Comparison of ENCODE assay signal across 8 mouse cellular contexts in genomic region chr7:65881290-65881688, GRCm38 (mm10). TPM values are rescaled to one million over a fixed set of nuclear protein-coding genes. Genes with fewer than 3 reads are reported as not detected.
DNase-seq lines count a peak whose midpoint lies in the region; ATAC-seq lines count a peak whose summit lies in the region.
"Had no signal": no experiment of that assay in that cellular context is flagged by ENCODE, and none has a peak within 500 bp of the region (broad histone marks: within the 10 kb centered on the region; RNA-seq: fewer than 3 reads in every experiment).

No protein-coding gene starts in this region.

- 35% methylated on average over 12 of the region's 12 CpGs for WGBS in lung, embryonic 15.5 days

- H3K4me2 ChIP-seq in lung, embryonic 15.5 days, result peak overlapping the region; percentile 36
- H3K4me2 ChIP-seq: midbrain, embryonic 12.5 days had no signal

- no peak overlapping the region for H3K4me3 ChIP-seq in lung, embryonic 15.5 days
- H3K4me3 ChIP-seq: midbrain, embryonic 12.5 days had no signal

- H3K9ac ChIP-seq in lung, embryonic 15.5 days, result no peak overlapping the region
- H3K9ac ChIP-seq: midbrain, embryonic 12.5 days had no signal

- H3K27me3 ChIP-seq in lung, embryonic 15.5 days, result peaks cover 4% of the 10 kb centered on the region; the same call in 1 of the 2 replicates

- no peak for ATAC-seq in lung, embryonic 15.5 days (ENCODE audit: borderline replicate concordance, extremely low read depth, low FRiP score, low TSS enrichment)
- ATAC-seq in erythroblast, adult 5-6 weeks (replicated peaks; ENCODE audit: low FRiP score, poor library complexity, severe bottlenecking), result peak; percentile 92

- H3K4me1 ChIP-seq in lung, embryonic 15.5 days, result peaks cover 19% of the 10 kb centered on the region
- H3K4me1 ChIP-seq: midbrain, embryonic 12.5 days had no signal

- no peak overlapping the region for H3K27ac ChIP-seq in lung, embryonic 15.5 days
- H3K27ac ChIP-seq: midbrain, embryonic 12.5 days had no signal

- no peaks in the 10 kb centered on the region for H3K9me3 ChIP-seq in lung, embryonic 15.5 days
- H3K9me3 ChIP-seq: midbrain, embryonic 12.5 days had no signal

- DNase-seq in lung, postnatal 36 days, result no peak
- DNase-seq in heart, postnatal 4 days, result peak; percentile 57
- DNase-seq in spleen, postnatal 14 days (ENCODE audit: low spot score in 2 of 2), result peak; percentile 21 to 41
- no peak for DNase-seq in urinary bladder, postnatal 4 days (ENCODE audit: low spot score in 2 of 2)
- DNase-seq in yolk sac, embryonic 10.5 days (ENCODE audit: low spot score), result no peak

- no peaks in the 10 kb centered on the region for H3K36me3 ChIP-seq in lung, embryonic 15.5 days
- H3K36me3 ChIP-seq: midbrain, embryonic 12.5 days had no signal

RNA-seq across cellular contexts. Expression of gene Pcsk6, which starts 19.8 kb away (rescaled TPM):
- polyA plus RNA-seq in lung, embryonic 15.5 days (2015; fragmentation: Nextera tagmentation; extraction: Ambion mirVana), result 7.6 and 9.2 TPM in 2 replicates
- total RNA-seq in erythroblast, adult 5-6 weeks (2015; ENCODE audit: low replicate concordance), result not detected in 2 replicates
- not detected in 2 replicates for total RNA-seq in erythroblast, adult 5-6 weeks (2017; ENCODE audit: low replicate concordance)
- 10 to 100 TPM; 32.7 to 39.8 TPM for total RNA-seq in heart, postnatal 4 days (2021)

Comparison
In these comparisons a context has a peak if more than half of its experiments do, and no peak if none do; other contexts are left out.
1. DNase-seq: peak in heart, postnatal 4 days (single experiment) and spleen, postnatal 14 days (2 of 2); none in lung, postnatal 36 days (single experiment), urinary bladder, postnatal 4 days (0 of 2) and yolk sac, embryonic 10.5 days (single experiment).
2. RNA of gene Pcsk6, which starts 19.8 kb away (total RNA-seq): 32.7 to 39.8 TPM in heart, postnatal 4 days; not detected in erythroblast, adult 5-6 weeks; every median in the first group is over 10 times any median in the second.